Mouse (Mus musculus): ENCODE data around the gene B3galt1. TPM values are rescaled to one million over a fixed set of nuclear protein-coding genes. Genes with fewer than 3 reads are reported as not detected.

B3galt1 gene
- polyA plus RNA-seq, 1 experiment from 2014 or later = 2.7 TPM

Small RNAs within 50 kb of the gene (microRNA-seq; reads per million reads assigned to microRNA genes)
- gene Mir6335 = not detected
- gene Mir7224 = 0.56 reads per million

Other genes starting within 250 kb of the B3galt1 start
- gene Gm21830, start 152.1 kb upstream of the B3galt1 start, polyA plus RNA-seq (2015; fragmentation: Nextera tagmentation; extraction: Ambion mirVana) = not detected in 2 replicates
- gene Gm26727, start 132.7 kb upstream of the B3galt1 start, polyA plus RNA-seq (2015; fragmentation: Nextera tagmentation; extraction: Ambion mirVana) = not detected in 2 replicates
- gene Xirp2, start 119.9 kb upstream of the B3galt1 start, polyA plus RNA-seq (2015; fragmentation: Nextera tagmentation; extraction: Ambion mirVana) = 0.01 TPM in 1 of 2 replicates, not detected in the other

All from lung, embryonic 15.5 days (tissue).